Mouse (Mus musculus) forebrain, embryonic 11.5 days (tissue): ENCODE measurements around the gene Jsrp1. TPM values are rescaled to one million over a fixed set of nuclear protein-coding genes. Genes with fewer than 3 reads are reported as not detected.
A peak's percentile ranks its signal among the peaks of the same experiment; 100 is the strongest.

Source experiments
- ATAC-seq: fragments of 200-750 bp; cut with Nextera tagmentation; replicated peaks from 2 replicates; pipeline ENCODE4 v1.8.0; 2017; ENCODE audit warnings: moderate TSS enrichment; ENCODE audit not compliant: low FRiP score
- DNase-seq: peaks from one replicate; pipeline ENCODE4 v3.0.0-alpha.2; 2017; ENCODE audit warnings: low spot score
- H3K27ac ChIP-seq: fragments of 300-500 bp; sonication (generic); 2 replicates; pipeline ENCODE4 v1.5.1; 2014; ENCODE audit warnings: low read depth, low read length
- H3K27me3 ChIP-seq: fragments of 300-500 bp; sonication (generic); 2 replicates; pipeline ENCODE4 v1.6.1; 2014; ENCODE audit warnings: mild to moderate bottlenecking, low read length, mixed read lengths; ENCODE audit not compliant: control insufficient read depth, insufficient read depth
- H3K36me3 ChIP-seq: fragments of 300-500 bp; sonication (generic); 2 replicates; pipeline ENCODE4 v1.6.1; 2014; ENCODE audit warnings: mild to moderate bottlenecking, low read length, moderate library complexity, mixed read lengths; ENCODE audit not compliant: control insufficient read depth, insufficient read depth
- H3K4me1 ChIP-seq: fragments of 300-500 bp; sonication (generic); replicated peaks from 2 replicates; pipeline ENCODE4 v1.6.1; 2014; ENCODE audit warnings: low read length, mixed read lengths; ENCODE audit not compliant: control insufficient read depth, insufficient read depth
- H3K4me2 ChIP-seq: fragments of 300-500 bp; sonication (generic); 2 replicates; pipeline ENCODE4 v1.6.1; 2014; ENCODE audit warnings: low read depth, mild to moderate bottlenecking, low read length, moderate library complexity, mixed read lengths; ENCODE audit not compliant: severe bottlenecking
- H3K4me3 ChIP-seq: fragments of 300-500 bp; sonication (generic); 2 replicates; pipeline ENCODE4 v1.5.1; 2014; ENCODE audit warnings: low read depth, low read length
- H3K9ac ChIP-seq: fragments of 300-500 bp; sonication (generic); 2 replicates; pipeline ENCODE4 v1.6.1; 2014; ENCODE audit warnings: low read length
- H3K9me3 ChIP-seq: fragments of 300-500 bp; sonication (generic); 2 replicates; pipeline ENCODE4 v1.6.1; 2016; ENCODE audit warnings: low read length, mixed read lengths; ENCODE audit not compliant: control insufficient read depth
- WGBS: fragments of 180-500 bp; shearing (Covaris S2); extraction: QIAGEN DNeasy Blood & Tissue Kit; methylation state at CpG from one replicate; pipeline ENCODE4 v1.1.7; 2014; 5-methylcytosine and 5-hydroxymethylcytosine counted together
- polyA plus RNA-seq: library from polyadenylated mRNA; unstranded; fragments of >200 nt; fragmentation: Nextera tagmentation; extraction: Ambion mirVana; gene quantifications from 2 replicates; pipeline ENCODE4 v1.2.1, GENCODE M21; 2014

Gene Jsrp1
- polyA plus RNA-seq, 1 experiment from 2014 or later = 0.47 TPM

GRCm38 (mm10) chr10:80784302-80784701 is 29.0 kb downstream of the Jsrp1 start:
- Histone ChIP-seq H3K4me2 (no peak overlapping the region), H3K4me1 (no peaks in the 10 kb centered on the region), H3K27ac (no peak overlapping the region), H3K9me3 (no peaks in the 10 kb centered on the region), H3K27me3 (no peaks in the 10 kb centered on the region), H3K36me3 (peaks cover 27% of the 10 kb centered on the region), H3K4me3 (no peak overlapping the region), H3K9ac (no peak overlapping the region)
- ATAC-seq (no peak), DNase-seq (no peak)
- WGBS = 100% methylated on average over 2 of the region's 2 CpGs

- Histone ChIP-seq H3K4me2 (no peak overlapping the region), H3K27me3 (no peaks in the 10 kb centered on the region; the same call in 1 of the 2 replicates), H3K4me3 (no peak overlapping the region), H3K36me3 (peaks cover 9% of the 10 kb centered on the region; the same call in 1 of the 2 replicates), H3K4me1 (no peaks in the 10 kb centered on the region), H3K9me3 (no peaks in the 10 kb centered on the region), H3K27ac (no peak overlapping the region), H3K9ac (no peak overlapping the region)
- no peak for DNase-seq
- ATAC-seq = no peak
Measured at GRCm38 (mm10) chr10:80779565-80779964, 33.7 kb downstream of the Jsrp1 start.

- no peaks in the 10 kb centered on the region for H3K9me3 ChIP-seq
- DNase-seq (no peak), ATAC-seq (no peak)
- H3K4me3 ChIP-seq = no peak overlapping the region
- peaks cover 4% of the 10 kb centered on the region; the same call in 1 of the 2 replicates for H3K36me3 ChIP-seq
- H3K4me2 ChIP-seq = no peak overlapping the region
- H3K9ac ChIP-seq = no peak overlapping the region
- H3K27ac ChIP-seq = no peak overlapping the region
- no peaks in the 10 kb centered on the region; the same call in 1 of the 2 replicates for H3K27me3 ChIP-seq
- H3K4me1 ChIP-seq = no peaks in the 10 kb centered on the region
- 97% methylated on average over 5 of the region's 5 CpGs for WGBS
Measured at GRCm38 (mm10) chr10:80777123-80777522, 36.2 kb downstream of the Jsrp1 start.

- H3K4me3 ChIP-seq = no peak overlapping the region
- no peaks in the 10 kb centered on the region; the same call in 1 of the 2 replicates for H3K27me3 ChIP-seq
- H3K27ac ChIP-seq = no peak overlapping the region
- no peaks in the 10 kb centered on the region for H3K4me1 ChIP-seq
- H3K4me2 ChIP-seq = no peak overlapping the region
- peaks cover 5% of the 10 kb centered on the region; the same call in 1 of the 2 replicates for H3K36me3 ChIP-seq
- H3K9me3 ChIP-seq = no peaks in the 10 kb centered on the region
- 94% methylated on average over 6 of the region's 6 CpGs for WGBS
- no peak for DNase-seq
- ATAC-seq = no peak
- no peak overlapping the region for H3K9ac ChIP-seq
Measured at GRCm38 (mm10) chr10:80776358-80776869, 36.9 kb downstream of the Jsrp1 start.

- Histone ChIP-seq H3K4me1 (no peaks in the 10 kb centered on the region), H3K36me3 (peaks cover 11% of the 10 kb centered on the region; the same call in 1 of the 2 replicates), H3K27me3 (no peaks in the 10 kb centered on the region; the same call in 1 of the 2 replicates), H3K9ac (no peak overlapping the region), H3K27ac (no peak overlapping the region), H3K9me3 (no peaks in the 10 kb centered on the region), H3K4me2 (no peak overlapping the region), H3K4me3 (no peak overlapping the region)
- 87% methylated on average over 4 of the region's 4 CpGs for WGBS
- ATAC-seq (no peak), DNase-seq (no peak)
Measured at GRCm38 (mm10) chr10:80775731-80776130, 37.6 kb downstream of the Jsrp1 start.

- no peak overlapping the region for H3K9ac ChIP-seq
- ATAC-seq (no peak), DNase-seq (no peak)
- no peak overlapping the region for H3K27ac ChIP-seq
- no peaks in the 10 kb centered on the region; the same call in 1 of the 2 replicates for H3K27me3 ChIP-seq
- no peak overlapping the region for H3K4me2 ChIP-seq
- 93% methylated on average over 4 of the region's 4 CpGs for WGBS
- no peaks in the 10 kb centered on the region for H3K9me3 ChIP-seq
- peaks cover 11% of the 10 kb centered on the region; the same call in 1 of the 2 replicates for H3K36me3 ChIP-seq
- H3K4me3 ChIP-seq = no peak overlapping the region
- no peaks in the 10 kb centered on the region for H3K4me1 ChIP-seq
Measured at GRCm38 (mm10) chr10:80774981-80775380, 38.3 kb downstream of the Jsrp1 start.

- no peak for ATAC-seq
- Histone ChIP-seq H3K36me3 (peaks cover 11% of the 10 kb centered on the region; the same call in 1 of the 2 replicates), H3K4me3 (no peak overlapping the region), H3K9ac (no peak overlapping the region), H3K27ac (no peak overlapping the region), H3K9me3 (no peaks in the 10 kb centered on the region), H3K27me3 (no peaks in the 10 kb centered on the region; the same call in 1 of the 2 replicates), H3K4me1 (no peaks in the 10 kb centered on the region), H3K4me2 (no peak overlapping the region)
- 52% methylated on average over 2 of the region's 2 CpGs for WGBS
- peak; percentile 84 for DNase-seq
Measured at GRCm38 (mm10) chr10:80774549-80774948, 38.7 kb downstream of the Jsrp1 start.

GRCm38 (mm10) chr10:80773816-80774215 is 39.5 kb downstream of the Jsrp1 start:
- H3K4me1 ChIP-seq = no peaks in the 10 kb centered on the region
- ATAC-seq (no peak), DNase-seq (no peak)
- no peak overlapping the region for H3K4me3 ChIP-seq
- no peaks in the 10 kb centered on the region for H3K9me3 ChIP-seq
- no peak overlapping the region for H3K9ac ChIP-seq
- H3K27me3 ChIP-seq = no peaks in the 10 kb centered on the region; the same call in 1 of the 2 replicates
- H3K36me3 ChIP-seq = peaks cover 11% of the 10 kb centered on the region; the same call in 1 of the 2 replicates
- no peak overlapping the region for H3K4me2 ChIP-seq
- H3K27ac ChIP-seq = no peak overlapping the region
- 90% methylated on average over 5 of the region's 5 CpGs for WGBS

GRCm38 (mm10) chr10:80768365-80768764 is 44.9 kb downstream of the Jsrp1 start:
- 90% methylated on average over 6 of the region's 6 CpGs for WGBS
- Histone ChIP-seq H3K4me3 (no peak overlapping the region), H3K9me3 (no peaks in the 10 kb centered on the region), H3K4me1 (no peaks in the 10 kb centered on the region), H3K36me3 (peaks cover 10% of the 10 kb centered on the region; the same call in 1 of the 2 replicates), H3K4me2 (no peak overlapping the region), H3K9ac (no peak overlapping the region), H3K27ac (no peak overlapping the region), H3K27me3 (no peaks in the 10 kb centered on the region)
- ATAC-seq (no peak), DNase-seq (no peak)
